Mouse (Mus musculus) intestine, embryonic 15.5 days (tissue): ENCODE results near the gene Sytl3. TPM values are rescaled to one million over a fixed set of nuclear protein-coding genes. Genes with fewer than 3 reads are reported as not detected.
"Not testable (repeated sequence)": the region's sequence is repeated elsewhere in the genome, so short reads cannot be mapped to it uniquely, and the experiment has no call there.

Experiments
- ATAC-seq: fragments of 200-750 bp; cut with Nextera tagmentation; 2 replicates; pipeline ENCODE4 v1.8.0; 2017; ENCODE audit warnings: moderate TSS enrichment, moderate library complexity
- H3K27ac ChIP-seq: fragments of 300-500 bp; sonication (generic); 2 replicates; pipeline ENCODE4 v1.5.1; 2015; ENCODE audit warnings: mild to moderate bottlenecking, inconsistent platforms
- H3K27me3 ChIP-seq: fragments of 300-500 bp; sonication (generic); replicated peaks from 2 replicates; pipeline ENCODE4 v1.6.1; 2015; ENCODE audit warnings: inconsistent platforms
- H3K36me3 ChIP-seq: fragments of 300-500 bp; sonication (generic); 2 replicates; pipeline ENCODE4 v1.6.1; 2015; ENCODE audit warnings: inconsistent platforms
- H3K4me1 ChIP-seq: fragments of 300-500 bp; sonication (generic); replicated peaks from 2 replicates; pipeline ENCODE4 v1.6.1; 2015; ENCODE audit warnings: inconsistent platforms
- H3K4me2 ChIP-seq: fragments of 300-500 bp; sonication (generic); replicated peaks from 2 replicates; pipeline ENCODE4 v1.6.1; 2015; ENCODE audit warnings: mild to moderate bottlenecking, inconsistent platforms
- H3K4me3 ChIP-seq: fragments of 300-500 bp; sonication (generic); replicated peaks from 2 replicates; pipeline ENCODE4 v1.5.1; 2015; ENCODE audit warnings: inconsistent platforms
- H3K9ac ChIP-seq: fragments of 300-500 bp; sonication (generic); 2 replicates; pipeline ENCODE4 v1.6.1; 2015; ENCODE audit warnings: inconsistent platforms
- H3K9me3 ChIP-seq: fragments of 300-500 bp; sonication (generic); 2 replicates; pipeline ENCODE4 v1.6.1; 2016; ENCODE audit warnings: inconsistent platforms
- WGBS: fragments of 180-500 bp; shearing (Covaris S2); methylation state at CpG from one replicate; pipeline ENCODE4 v1.1.7; 2015; 5-methylcytosine and 5-hydroxymethylcytosine counted together
- polyA plus RNA-seq: library from polyadenylated mRNA; unstranded; fragments of >200 nt; fragmentation: Nextera tagmentation; extraction: Ambion mirVana; gene quantifications from 2 replicates; pipeline ENCODE4 v1.2.1, GENCODE M21; 2015

Gene Sytl3
- polyA plus RNA-seq, 1 experiment from 2014 or later: 1.9 TPM

- not testable (repeated sequence) for H3K27me3 ChIP-seq
Measured at GRCm38 (mm10) chr17:6653341-6653946, 5.4 kb upstream of the Sytl3 start.

GRCm38 (mm10) chr17:6655087-6655511 is 3.8 kb upstream of the Sytl3 start:
- not testable (repeated sequence) for H3K36me3 ChIP-seq, H3K4me1 ChIP-seq, H3K27me3 ChIP-seq, H3K9me3 ChIP-seq
- Histone ChIP-seq H3K9ac (peak overlapping the region; percentile 50), H3K4me2 (peak overlapping the region; percentile 52), H3K4me3 (peak overlapping the region; percentile 53), H3K27ac (0 out of 2 replicates have a peak overlapping the region, but pooled peaks have one; percentile 22)
- under 1% methylated on average over 36 of the region's 36 CpGs for WGBS
- ATAC-seq: peak; percentile 85

More at GRCm38 (mm10) chr17:6653341-6653946, 5.4 kb upstream of the Sytl3 start:
- not testable (repeated sequence) for H3K9ac ChIP-seq, H3K4me3 ChIP-seq, H3K27ac ChIP-seq, H3K9me3 ChIP-seq, H3K4me1 ChIP-seq, H3K4me2 ChIP-seq, H3K36me3 ChIP-seq, ATAC-seq
- 85% methylated on average over 4 of the region's 5 CpGs for WGBS

GRCm38 (mm10) chr17:6655567-6656281 is 3.2 kb upstream of the Sytl3 start, which contains the start of gene Dynlt1f:
Gene Dynlt1f (minus strand): TSS chr17:6655900.
- peak; percentile 97 for ATAC-seq
- Histone ChIP-seq H3K4me3 (peak within 1 kb of the TSS; percentile 53), H3K9ac (peak within 1 kb of the TSS; percentile 50), H3K27ac (0 out of 2 replicates have a peak within 1 kb of the TSS, but pooled peaks have one; percentile 22), H3K4me2 (peak within 1 kb of the TSS; percentile 52)
- not testable (repeated sequence) for H3K36me3 ChIP-seq, H3K27me3 ChIP-seq, H3K9me3 ChIP-seq, H3K4me1 ChIP-seq
- 3% methylated on average over 25 of the region's 33 CpGs for WGBS

- H3K4me1 ChIP-seq, ATAC-seq, H3K27me3 ChIP-seq, H3K9me3 ChIP-seq, H3K36me3 ChIP-seq, H3K9ac ChIP-seq, H3K27ac ChIP-seq, H3K4me3 ChIP-seq, H3K4me2 ChIP-seq: not testable (repeated sequence)
- 93% methylated on average over 1 of the region's 3 CpGs for WGBS
Measured at GRCm38 (mm10) chr17:6656471-6656870, 2.4 kb upstream of the Sytl3 start.

- H3K27me3 ChIP-seq, H3K4me3 ChIP-seq, ATAC-seq, H3K27ac ChIP-seq, H3K4me1 ChIP-seq, H3K36me3 ChIP-seq, H3K9me3 ChIP-seq, H3K4me2 ChIP-seq, H3K9ac ChIP-seq: not testable (repeated sequence)
- WGBS: 32% methylated on average over 6 of the region's 6 CpGs
Measured at GRCm38 (mm10) chr17:6660589-6660988, 1.7 kb downstream of the Sytl3 start.

GRCm38 (mm10) chr17:6661093-6661816 is 2.4 kb downstream of the Sytl3 start:
- H3K4me2 ChIP-seq, H3K4me1 ChIP-seq, H3K27me3 ChIP-seq, H3K4me3 ChIP-seq, H3K9ac ChIP-seq, H3K36me3 ChIP-seq, H3K9me3 ChIP-seq, H3K27ac ChIP-seq: not testable (repeated sequence)
- WGBS: 35% methylated on average over 10 of the region's 11 CpGs
- ATAC-seq: peak; percentile 73

- H3K4me3 ChIP-seq, H3K36me3 ChIP-seq, H3K27me3 ChIP-seq, H3K9me3 ChIP-seq, H3K4me1 ChIP-seq, H3K9ac ChIP-seq, ATAC-seq, H3K27ac ChIP-seq, H3K4me2 ChIP-seq: not testable (repeated sequence)
- WGBS: 64% methylated on average over 3 of the region's 3 CpGs
Measured at GRCm38 (mm10) chr17:6662840-6663239, 3.9 kb downstream of the Sytl3 start.

- 92% methylated on average over 4 of the region's 5 CpGs for WGBS
- H3K9me3 ChIP-seq, H3K27me3 ChIP-seq, H3K36me3 ChIP-seq, H3K9ac ChIP-seq, H3K4me3 ChIP-seq, ATAC-seq, H3K4me1 ChIP-seq, H3K27ac ChIP-seq, H3K4me2 ChIP-seq: not testable (repeated sequence)
Measured at GRCm38 (mm10) chr17:6665389-6665788, 6.5 kb downstream of the Sytl3 start.

- H3K36me3 ChIP-seq, H3K4me1 ChIP-seq, H3K27ac ChIP-seq, H3K9me3 ChIP-seq, H3K4me2 ChIP-seq, ATAC-seq, H3K9ac ChIP-seq, H3K4me3 ChIP-seq, H3K27me3 ChIP-seq: not testable (repeated sequence)
- WGBS: no CpG with 5 or more reads among the region's 6 CpGs
Measured at GRCm38 (mm10) chr17:6668522-6668921, 9.6 kb downstream of the Sytl3 start.

- ATAC-seq: 0 out of 2 replicates have a peak, but pooled peaks have one; percentile 34
- not testable (repeated sequence) for H3K9me3 ChIP-seq, H3K4me2 ChIP-seq, H3K4me1 ChIP-seq, H3K36me3 ChIP-seq, H3K27me3 ChIP-seq, H3K9ac ChIP-seq, H3K27ac ChIP-seq, H3K4me3 ChIP-seq
- WGBS: 45% methylated on average over 5 of the region's 5 CpGs
Measured at GRCm38 (mm10) chr17:6674297-6674696, 15.4 kb downstream of the Sytl3 start.

GRCm38 (mm10) chr17:6678063-6678462 is 19.2 kb downstream of the Sytl3 start:
- not testable (repeated sequence) for H3K27me3 ChIP-seq, H3K4me2 ChIP-seq, H3K27ac ChIP-seq, H3K9ac ChIP-seq, H3K4me3 ChIP-seq, H3K36me3 ChIP-seq, H3K4me1 ChIP-seq, H3K9me3 ChIP-seq
- 86% methylated on average over 1 of the region's 2 CpGs for WGBS
- 0 out of 2 replicates have a peak, but pooled peaks have one; percentile 45 for ATAC-seq

- not testable (repeated sequence) for H3K36me3 ChIP-seq, ATAC-seq, H3K27me3 ChIP-seq, H3K9ac ChIP-seq, H3K9me3 ChIP-seq, H3K4me3 ChIP-seq, H3K4me1 ChIP-seq, H3K27ac ChIP-seq, H3K4me2 ChIP-seq
- WGBS: 69% methylated on average over 4 of the region's 4 CpGs
Measured at GRCm38 (mm10) chr17:6681721-6682120, 22.8 kb downstream of the Sytl3 start.
